Mouse (Mus musculus): ENCODE data around the gene Mvb12b.

The Mvb12b gene

GRCm38 (mm10) chr2:33785596-33785995, 102.2 kb downstream of the Mvb12b start:
- DNase-seq (ENCODE audit: low read depth, low spot score), result peak; percentile 86

DNA sequence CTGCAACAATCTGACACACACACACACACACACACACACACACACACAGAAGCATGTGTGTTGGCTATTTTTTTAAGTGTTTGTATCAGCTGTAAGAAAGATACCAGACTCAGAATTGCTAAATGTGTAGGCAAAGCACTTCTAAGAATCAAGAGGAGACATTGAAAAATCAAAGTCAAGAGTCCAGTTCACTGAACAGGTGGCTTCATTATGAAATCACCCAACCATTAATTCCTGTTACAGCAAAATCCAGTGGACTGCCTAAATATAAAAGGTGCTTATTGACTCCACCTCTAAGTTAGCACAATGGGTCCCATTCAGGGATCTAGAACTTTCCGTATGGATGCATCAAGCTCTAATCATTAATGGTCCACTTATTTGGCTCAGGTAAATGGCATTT, 103.0 kb downstream of the Mvb12b start:
- no peak for DNase-seq (ENCODE audit: low read depth, low spot score)

- peak; percentile 86 for DNase-seq (ENCODE audit: low read depth, low spot score)
These were observed 104.3 kb downstream of the Mvb12b start for GRCm38 (mm10) chr2:33783419-33783818.

DNA sequence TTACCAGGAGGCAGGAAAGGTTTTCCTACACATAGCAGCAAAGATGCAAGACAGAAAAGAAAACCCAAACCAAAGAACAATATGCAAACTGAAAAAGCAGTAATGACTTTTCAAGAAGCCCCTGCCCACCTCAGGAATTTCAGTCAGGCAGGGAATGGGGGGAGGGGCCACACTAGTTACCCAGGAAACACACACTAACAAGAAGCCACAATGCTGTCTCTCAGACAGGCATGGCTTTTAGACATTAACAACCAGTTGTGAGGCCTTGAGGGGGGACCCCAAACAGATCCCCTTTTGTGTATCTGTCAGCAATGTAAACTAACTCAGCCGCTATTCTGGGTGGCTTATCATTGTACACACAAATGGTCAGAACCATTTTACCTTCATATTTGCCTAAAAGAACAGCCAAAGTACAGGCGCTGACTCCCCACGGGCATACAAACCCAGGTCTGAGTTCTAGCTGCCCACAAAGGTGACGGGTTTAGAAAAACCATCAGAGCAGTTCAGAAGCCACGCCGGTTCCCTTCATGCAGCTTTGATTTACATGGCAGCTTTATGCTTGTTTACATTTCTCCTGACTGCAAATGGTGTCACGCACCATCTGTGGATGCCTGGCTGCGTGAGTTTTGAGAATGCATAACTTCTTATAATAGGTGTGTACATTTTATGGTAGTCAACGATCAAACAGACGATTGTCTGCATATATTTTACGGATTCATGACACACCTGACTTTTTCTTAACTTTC, 105.9 kb downstream of the Mvb12b start:
- DNase-seq (ENCODE audit: low read depth, low spot score), result no peak

GRCm38 (mm10) chr2:33778466-33778865, 109.3 kb downstream of the Mvb12b start:
- peak; percentile 83 for DNase-seq (ENCODE audit: low read depth, low spot score)

DNA sequence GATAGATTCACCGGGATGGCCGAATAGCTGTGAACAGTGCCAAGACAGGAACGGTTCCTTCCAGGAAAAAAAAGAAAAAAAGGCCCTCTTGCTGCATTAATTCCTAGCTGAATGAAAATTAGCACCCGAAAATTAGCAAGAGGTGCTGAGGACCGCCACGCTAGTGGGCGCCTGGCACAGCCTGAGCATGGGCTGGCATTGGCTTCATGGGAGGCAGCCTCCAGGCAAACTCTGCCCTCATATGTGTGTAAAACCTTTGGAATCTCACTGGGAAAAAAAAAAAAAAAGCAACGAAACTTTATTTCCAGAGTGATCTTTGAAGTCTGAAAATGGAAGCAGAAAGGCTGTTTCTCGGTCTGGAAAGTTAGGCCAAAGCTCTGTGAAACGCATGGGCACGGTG, 110.7 kb downstream of the Mvb12b start:
- DNase-seq (ENCODE audit: low read depth, low spot score), result no peak

DNA sequence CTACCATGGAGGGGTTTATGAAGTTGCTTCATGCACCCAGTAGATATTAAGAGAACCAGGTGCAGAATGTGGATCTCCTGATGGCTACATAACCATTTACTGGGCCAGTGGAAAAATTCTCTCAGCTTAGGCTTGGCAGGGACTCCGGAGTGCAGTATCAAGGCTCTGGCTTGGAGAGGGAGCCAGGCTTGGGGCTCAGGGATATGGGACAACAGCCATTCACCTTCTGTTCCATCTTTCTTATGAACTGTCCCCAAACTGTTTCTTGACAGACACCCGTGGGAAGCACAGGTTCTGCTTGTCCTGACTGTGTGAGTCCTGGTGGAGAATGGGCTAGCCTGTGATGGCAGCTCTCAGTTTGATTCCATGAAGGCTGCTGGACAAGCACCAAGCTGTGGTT, 112.9 kb downstream of the Mvb12b start:
- no peak for DNase-seq (ENCODE audit: low read depth, low spot score)

GRCm38 (mm10) chr2:33774106-33774505, 113.6 kb downstream of the Mvb12b start:
- DNase-seq (ENCODE audit: low read depth, low spot score), result no peak

DNA sequence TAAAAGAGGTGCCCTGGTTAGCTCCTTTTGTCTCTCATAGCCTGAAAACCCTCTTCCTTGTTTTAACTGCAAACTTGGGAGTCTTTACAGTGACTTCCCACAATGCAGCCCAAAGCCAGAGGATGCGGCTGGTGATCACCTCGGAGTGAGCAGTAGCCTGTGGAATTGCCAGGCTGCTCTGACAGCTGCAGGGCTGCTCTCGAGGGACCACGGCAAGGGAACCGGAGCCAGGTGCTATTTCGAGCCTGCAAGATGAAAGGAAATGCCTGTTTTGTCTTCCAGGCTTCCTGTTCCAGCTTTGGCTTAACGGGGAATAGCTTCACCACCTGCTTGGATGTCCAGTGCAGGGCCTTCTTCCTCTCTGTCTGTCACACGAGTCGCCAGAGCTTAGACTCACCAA, 115.3 kb downstream of the Mvb12b start:
- DNase-seq (ENCODE audit: low read depth, low spot score), result peak; percentile 54

DNA sequence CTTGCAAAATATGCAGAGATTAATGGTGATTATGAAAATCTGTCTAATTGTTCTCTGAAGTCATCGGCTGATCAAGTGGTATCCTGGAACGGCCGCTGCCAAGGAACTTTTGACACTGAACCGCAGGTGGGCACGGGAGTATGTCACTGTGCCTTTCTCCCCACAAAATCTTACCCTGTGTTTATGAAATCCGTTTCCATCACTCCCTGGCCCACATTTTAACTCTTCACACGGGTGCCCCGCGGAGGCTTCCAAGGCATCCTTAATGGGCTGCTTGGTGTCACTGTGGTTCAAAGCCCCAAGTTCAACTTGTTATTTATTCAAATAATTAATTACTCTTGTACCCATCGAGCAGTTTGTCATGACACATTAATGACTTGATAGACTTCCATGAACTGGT, 116.4 kb downstream of the Mvb12b start:
- no peak for DNase-seq (ENCODE audit: low read depth, low spot score)

DNA sequence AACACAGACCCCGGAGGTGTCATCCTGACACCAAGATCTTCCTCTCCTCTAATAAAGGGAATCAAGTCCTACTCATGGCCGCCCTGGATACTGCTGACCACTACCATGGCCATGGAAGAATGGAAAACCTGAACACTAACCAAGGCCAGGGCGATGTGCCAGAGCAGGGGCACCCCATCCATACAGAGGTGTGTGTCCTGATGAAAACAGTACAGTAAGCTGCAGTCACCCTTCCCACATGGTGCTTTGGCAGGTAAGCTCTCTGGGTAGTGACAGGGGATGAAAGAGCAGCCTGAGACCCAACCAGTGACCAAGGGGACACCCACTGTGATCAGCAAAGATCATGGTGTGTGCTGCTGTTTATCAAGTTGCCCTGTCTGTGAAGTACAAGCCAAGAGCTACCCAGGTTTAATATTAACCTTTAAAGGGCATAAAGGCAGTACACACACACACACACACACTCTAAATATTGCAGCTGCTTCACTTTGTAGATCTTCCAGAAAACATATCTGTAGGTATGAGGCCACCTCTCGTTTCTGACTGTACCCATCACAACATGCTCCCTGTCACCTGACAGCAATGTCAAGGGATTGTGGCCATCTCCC, 117.1 kb downstream of the Mvb12b start:
- no peak for DNase-seq (ENCODE audit: low read depth, low spot score)

GRCm38 (mm10) chr2:33764476-33764875, 123.3 kb downstream of the Mvb12b start:
- no peak for DNase-seq (ENCODE audit: low read depth, low spot score)

DNA sequence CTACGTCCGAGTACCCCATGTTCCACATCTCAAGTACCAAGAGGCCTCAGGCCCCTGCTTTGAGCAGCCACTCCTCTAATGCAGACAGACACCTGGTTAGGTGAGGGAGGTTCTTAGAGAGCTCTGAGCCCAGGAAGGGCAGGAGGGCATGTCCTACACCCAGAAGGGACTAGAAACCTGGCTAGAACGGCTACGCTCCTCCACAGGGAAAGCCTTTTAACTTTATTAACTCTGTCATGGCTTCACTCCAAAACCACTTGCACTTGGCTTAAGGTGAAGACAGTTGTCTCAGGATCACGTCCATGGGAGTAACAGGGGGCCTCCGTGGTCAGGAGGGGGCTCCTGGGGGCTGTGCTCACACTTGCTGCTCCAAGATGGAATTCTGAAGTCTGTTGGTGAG, 125.5 kb downstream of the Mvb12b start:
- DNase-seq (ENCODE audit: low read depth, low spot score), result no peak

- peak; percentile 85 for DNase-seq (ENCODE audit: low read depth, low spot score)
These were observed 127.2 kb downstream of the Mvb12b start for GRCm38 (mm10) chr2:33760571-33760991.

- DNase-seq (ENCODE audit: low read depth, low spot score), result peak; percentile 72
These were observed 128.3 kb downstream of the Mvb12b start for GRCm38 (mm10) chr2:33759447-33759846.

GRCm38 (mm10) chr2:33755633-33756020, 132.1 kb downstream of the Mvb12b start:
- peak; percentile 70 for DNase-seq (ENCODE audit: low read depth, low spot score)

- peak; percentile 59 for DNase-seq (ENCODE audit: low read depth, low spot score)
These were observed 132.6 kb downstream of the Mvb12b start for GRCm38 (mm10) chr2:33754980-33755632.

GRCm38 (mm10) chr2:33754317-33754633, 133.5 kb downstream of the Mvb12b start:
- no peak for DNase-seq (ENCODE audit: low read depth, low spot score)

- peak; percentile 94 for DNase-seq (ENCODE audit: low read depth, low spot score)
These were observed 134.0 kb downstream of the Mvb12b start for GRCm38 (mm10) chr2:33753630-33754316.

DNA sequence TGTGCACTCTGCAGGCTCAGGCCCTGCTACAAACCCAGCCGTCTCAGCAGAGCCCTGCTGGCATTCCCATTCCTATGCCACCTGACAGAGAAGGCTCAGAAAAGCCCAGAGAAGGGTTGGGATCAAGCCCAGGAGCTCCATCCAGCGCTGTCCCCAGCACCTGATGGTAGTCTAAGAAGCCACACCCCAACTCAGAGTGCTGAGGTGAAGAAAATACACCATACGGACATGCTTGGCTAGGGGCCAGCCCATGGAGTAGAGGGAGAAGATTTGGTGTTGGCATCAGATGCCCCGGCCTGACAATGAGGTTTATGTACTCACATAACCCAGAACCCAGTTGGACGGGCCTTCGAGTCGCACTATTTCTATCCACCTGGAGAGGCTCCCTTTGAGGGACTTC, 137.1 kb downstream of the Mvb12b start:
- DNase-seq (ENCODE audit: low read depth, low spot score), result peak; percentile 67

GRCm38 (mm10) chr2:33746471-33746870, 141.3 kb downstream of the Mvb12b start:
- peak; percentile 93 for DNase-seq (ENCODE audit: low read depth, low spot score)

GRCm38 (mm10) chr2:33745724-33746123, 142.0 kb downstream of the Mvb12b start:
- DNase-seq (ENCODE audit: low read depth, low spot score), result no peak
